Mouse (Mus musculus): ENCODE data around the gene Itgb2.

The Itgb2 gene

GRCm38 (mm10) chr10:77530140-77530539, at the start of gene Itgb2:
Gene Itgb2 (plus strand): TSS chr10:77530252.
- in situ Hi-C loops (cut with MboI, MseI) = loop anchor here in 1 of 2 experiments (10.0 kb wide), 1 partner anchor 1695 kb away; the partner anchor contains the start of gene Gstt2

- in situ Hi-C loops (cut with MboI, MseI) = no loop called here
Measured at GRCm38 (mm10) chr10:77481814-77482213, 48.2 kb upstream of the Itgb2 start.

GRCm38 (mm10) chr10:77484205-77484935, 45.7 kb upstream of the Itgb2 start:
- in situ Hi-C loops (cut with MboI, MseI) = no loop called here

GRCm38 (mm10) chr10:77485786-77486185, 44.3 kb upstream of the Itgb2 start:
- in situ Hi-C loops (cut with MboI, MseI) = no loop called here

- in situ Hi-C loops (cut with MboI, MseI) = no loop called here
Measured at GRCm38 (mm10) chr10:77488168-77488567, 41.9 kb upstream of the Itgb2 start.

GRCm38 (mm10) chr10:77491585-77491984, 38.5 kb upstream of the Itgb2 start:
- in situ Hi-C loops (cut with MboI, MseI) = loop anchor here in 1 of 2 experiments (10.0 kb wide), 1 partner anchor 377 kb away; no protein-coding TSS in a partner anchor

GRCm38 (mm10) chr10:77492885-77493284, 37.2 kb upstream of the Itgb2 start:
- in situ Hi-C loops (cut with MboI, MseI) = loop anchor here in 1 of 2 experiments (10.0 kb wide), 1 partner anchor 378 kb away; no protein-coding TSS in a partner anchor

- in situ Hi-C loops (cut with MboI, MseI) = loop anchor here (5.0 to 10.0 kb wide), 2 partner anchors 190 to 382 kb away; no protein-coding TSS in a partner anchor
Measured at GRCm38 (mm10) chr10:77497185-77497584, 32.9 kb upstream of the Itgb2 start.

GRCm38 (mm10) chr10:77498254-77498653, 31.8 kb upstream of the Itgb2 start:
- in situ Hi-C loops (cut with MboI, MseI) = loop anchor here (5.0 to 10.0 kb wide), 2 partner anchors 191 to 383 kb away; no protein-coding TSS in a partner anchor

GRCm38 (mm10) chr10:77500636-77501035, 29.4 kb upstream of the Itgb2 start:
- in situ Hi-C loops (cut with MboI, MseI) = no loop called here

GRCm38 (mm10) chr10:77502967-77503922, 26.8 kb upstream of the Itgb2 start:
- in situ Hi-C loops (cut with MboI, MseI) = no loop called here

GRCm38 (mm10) chr10:77504143-77504542, 25.9 kb upstream of the Itgb2 start:
- in situ Hi-C loops (cut with MboI, MseI) = no loop called here

GRCm38 (mm10) chr10:77506526-77506925, 23.5 kb upstream of the Itgb2 start:
- in situ Hi-C loops (cut with MboI, MseI) = no loop called here

- in situ Hi-C loops (cut with MboI, MseI) = no loop called here
Measured at GRCm38 (mm10) chr10:77506961-77507577, 23.0 kb upstream of the Itgb2 start.

- in situ Hi-C loops (cut with MboI, MseI) = no loop called here
Measured at GRCm38 (mm10) chr10:77507779-77508178, 22.3 kb upstream of the Itgb2 start.

- in situ Hi-C loops (cut with MboI, MseI) = no loop called here
Measured at GRCm38 (mm10) chr10:77508744-77509143, 21.3 kb upstream of the Itgb2 start.

GRCm38 (mm10) chr10:77509403-77510187, 20.5 kb upstream of the Itgb2 start:
- in situ Hi-C loops (cut with MboI, MseI) = loop anchor here (5.0 kb wide), 2 partner anchors 147 to 232 kb away; no protein-coding TSS in a partner anchor

- in situ Hi-C loops (cut with MboI, MseI) = loop anchor here (5.0 kb wide), 2 partner anchors 148 to 233 kb away; no protein-coding TSS in a partner anchor
Measured at GRCm38 (mm10) chr10:77510225-77510982, 19.6 kb upstream of the Itgb2 start.
